Mouse (Mus musculus) kidney, postnatal 14 days (tissue): ENCODE measurements at regions not wholly inside any gene's neighbourhood (a gene's known extent, or its start where the extent isn't known, plus 50 kb on each side); places are given as distances from the start of the nearest gene placed in this dataset.

ENCODE experiments used
- DNase-seq: peaks from one replicate; pipeline ENCODE4 v3.0.0; 2022; ENCODE audit warnings: mixed read lengths

DNA sequence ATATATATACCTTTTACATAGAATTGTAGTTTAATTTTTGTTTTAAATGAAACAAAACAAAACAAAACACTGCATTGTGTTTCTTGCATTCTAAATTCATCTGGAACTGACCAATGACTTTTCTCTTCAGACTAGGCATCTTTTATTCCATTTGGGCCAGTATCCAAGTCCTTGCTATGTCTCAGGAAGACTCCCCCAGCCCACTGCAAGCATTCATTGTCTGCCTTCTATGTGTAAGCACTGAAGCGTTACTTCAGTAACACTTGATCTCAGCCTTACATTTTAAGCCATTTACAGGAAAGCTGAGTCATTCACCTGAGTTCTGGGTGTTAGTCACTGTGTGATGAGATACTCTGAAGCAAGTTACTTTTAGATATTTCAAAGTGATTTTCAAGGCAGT is 425.3 kb upstream of the Ccnh start:
- DNase-seq, result no peak

GRCm38 (mm10) chr13:84771956-84772355 is 417.3 kb upstream of the Ccnh start:
- DNase-seq, result no peak

- no peak for DNase-seq
Measured at GRCm38 (mm10) chr13:84783017-84783937, 405.9 kb upstream of the Ccnh start.

GRCm38 (mm10) chr13:84804241-84804980 is 384.8 kb upstream of the Ccnh start:
- DNase-seq, result no peak

- no peak for DNase-seq
Measured at GRCm38 (mm10) chr13:84805190-84805589, 384.0 kb upstream of the Ccnh start.

DNA sequence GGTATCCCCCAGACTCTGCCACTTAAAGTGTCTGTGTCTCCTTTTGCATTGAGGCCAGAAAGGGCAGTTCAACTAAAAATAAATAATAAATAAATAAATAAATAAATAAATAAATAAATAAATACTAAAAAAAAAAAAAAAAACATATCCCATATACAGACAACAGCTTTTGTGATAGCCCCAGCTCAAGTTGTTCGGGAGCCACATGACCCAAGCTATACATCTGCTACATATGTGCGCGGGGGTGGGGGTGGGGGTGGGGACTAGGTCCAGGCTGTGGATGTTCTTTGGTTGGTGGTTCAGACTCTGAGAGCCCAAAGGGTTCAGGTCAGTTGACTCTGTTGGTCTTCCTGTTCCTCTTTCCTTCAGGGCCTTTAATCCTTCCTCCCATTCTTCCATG is 379.6 kb upstream of the Ccnh start:
- no peak for DNase-seq
